Mouse (Mus musculus) thymus, postnatal 36 days (tissue): ENCODE data around the gene Cd200r2.
"Not testable (repeated sequence)": the region's sequence is repeated elsewhere in the genome, so short reads cannot be mapped to it uniquely, and the experiment has no call there.

Experiments used
- DNase-seq, 2 experiments: peaks; one replicate each; pipeline ENCODE4 v3.0.0; 2022; ENCODE audit warnings: mixed read lengths in 2 of 2

Gene Cd200r2

DNA sequence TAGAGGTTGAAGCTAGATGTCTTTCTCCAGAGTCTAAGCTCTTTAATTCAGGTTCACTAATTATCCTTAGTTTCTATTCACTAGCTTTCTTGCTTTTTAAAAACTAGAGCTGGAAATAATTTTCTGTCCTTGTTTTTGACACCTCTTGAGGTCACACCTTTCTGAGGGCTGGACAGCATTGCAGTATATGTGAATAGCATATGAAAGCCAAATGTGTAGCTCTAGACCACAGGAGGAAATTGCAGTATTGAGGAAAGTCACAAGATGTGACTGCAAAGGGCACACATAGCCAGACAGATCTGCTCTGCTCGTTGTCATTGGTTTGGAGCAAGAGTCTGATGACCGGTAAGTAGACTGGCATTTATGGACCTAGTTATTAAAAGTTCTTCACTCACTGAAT lies at the start of gene Cd200r2:
Gene Cd200r2 (plus strand): TSS at position 301 of the 400 bp plus-strand sequence.
- DNase-seq, result no peak

DNA sequence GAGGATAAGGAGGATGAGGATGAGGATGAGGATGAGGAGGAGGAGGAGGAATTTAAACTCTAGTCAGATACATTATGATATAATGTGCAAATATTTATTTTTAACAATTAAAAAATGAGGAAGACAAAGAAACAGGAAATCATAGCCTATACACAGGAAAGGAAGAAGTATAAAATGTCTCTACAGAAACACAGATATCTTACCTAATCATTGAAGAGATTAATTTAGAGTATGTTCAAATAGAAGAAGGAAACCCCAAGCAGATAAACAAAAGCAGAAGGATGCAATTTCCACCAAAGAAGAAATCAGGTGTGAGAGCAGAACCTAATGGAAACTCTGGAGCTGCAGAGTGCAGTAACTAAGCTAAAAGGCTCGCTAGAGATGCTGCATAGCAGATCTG lies 48.9 kb upstream of the Cd200r2 start:
- DNase-seq, result no peak

DNA sequence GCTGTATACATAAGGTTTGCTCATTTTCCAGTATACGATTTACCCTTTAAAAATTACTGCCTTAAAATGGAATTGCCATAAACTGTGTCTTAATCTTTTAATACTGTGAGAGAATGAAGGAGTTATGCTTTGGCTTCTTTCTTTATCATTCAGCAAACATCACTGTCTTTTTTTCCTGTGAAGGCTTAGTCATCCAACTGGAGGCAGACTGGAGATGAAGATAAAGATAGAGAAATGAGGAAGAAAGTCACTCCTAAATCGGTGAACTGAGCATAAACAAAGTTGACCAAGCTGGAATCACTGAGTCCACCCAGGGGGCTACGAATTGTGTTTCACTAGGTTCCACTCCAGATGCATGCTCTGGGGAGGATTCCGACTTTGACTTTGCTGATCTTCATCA lies 46.4 kb upstream of the Cd200r2 start:
- no peak for DNase-seq

DNA sequence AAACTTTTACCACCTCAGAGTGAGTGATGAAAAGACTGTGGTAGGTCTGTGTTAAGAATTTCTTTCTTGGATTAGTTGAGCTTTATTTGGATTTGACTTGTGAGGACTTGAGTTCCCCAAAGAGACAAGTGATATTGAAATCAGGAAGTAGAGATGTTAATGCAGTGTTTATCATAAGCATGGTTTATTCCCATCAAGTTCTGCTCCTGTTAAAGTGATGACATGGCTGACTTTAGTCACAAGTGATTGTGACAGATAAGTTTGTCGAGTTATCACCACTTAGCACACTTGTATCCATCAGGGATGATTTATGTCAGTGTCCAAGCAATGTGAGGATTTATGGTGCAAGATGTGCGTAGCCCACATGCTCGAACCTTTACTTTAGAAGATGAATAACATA lies 34.6 kb upstream of the Cd200r2 start:
- no peak for DNase-seq

DNA sequence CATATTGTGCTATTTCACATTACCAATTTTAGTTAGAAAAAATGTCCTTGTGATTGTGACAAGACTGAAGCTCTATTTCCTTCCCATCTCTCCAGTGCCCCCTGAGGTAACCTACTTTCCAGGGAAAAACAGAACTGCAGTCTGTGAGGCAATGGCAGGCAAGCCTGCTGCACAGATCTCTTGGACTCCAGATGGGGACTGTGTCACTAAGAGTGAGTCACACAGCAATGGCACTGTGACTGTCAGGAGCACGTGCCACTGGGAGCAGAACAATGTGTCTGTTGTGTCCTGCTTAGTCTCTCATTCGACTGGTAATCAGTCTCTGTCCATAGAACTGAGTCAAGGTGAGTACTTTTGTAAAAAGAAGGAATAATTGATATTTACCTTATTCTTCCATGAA lies 33.7 kb upstream of the Cd200r2 start:
- not testable (repeated sequence) for DNase-seq

DNA sequence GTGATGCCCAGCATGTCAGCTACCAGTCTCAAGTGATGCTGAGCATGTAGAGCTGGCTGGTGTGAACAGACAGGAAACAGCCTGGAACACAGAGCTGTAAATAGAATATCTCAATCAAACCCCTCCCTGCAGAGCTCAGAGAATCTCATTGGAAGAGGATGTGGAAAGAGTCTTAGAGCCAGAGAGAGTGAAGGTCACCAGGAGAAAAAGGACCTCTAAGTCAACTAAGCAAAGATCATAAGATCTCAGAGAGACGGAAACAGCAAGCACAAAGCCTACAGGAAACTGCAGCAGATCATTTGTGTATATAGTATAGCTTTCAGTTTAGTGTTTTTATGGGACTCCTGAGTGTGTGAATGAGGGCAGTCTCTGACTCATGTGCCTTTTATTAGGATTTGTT lies 8.3 kb downstream of the Cd200r2 start:
- DNase-seq, result no peak

DNA sequence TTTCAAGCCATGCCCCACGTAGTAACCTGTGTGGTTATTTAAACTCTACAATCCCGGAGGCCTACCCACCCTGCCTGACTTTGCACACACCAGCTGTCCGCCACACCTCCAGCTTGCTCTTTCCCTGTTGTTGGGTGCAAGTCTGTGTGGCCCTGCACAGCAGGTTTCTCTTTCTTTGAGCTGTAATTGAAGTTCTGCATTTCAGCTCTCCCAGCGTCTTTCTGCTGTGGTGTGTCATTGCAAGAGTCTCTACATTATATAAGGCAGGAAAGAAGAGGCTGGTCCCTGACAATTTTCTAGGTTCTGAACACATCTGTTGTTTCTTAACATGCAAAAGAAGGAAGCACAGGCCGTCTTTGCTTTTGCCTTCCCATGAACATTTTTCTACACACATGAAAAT lies 9.7 kb downstream of the Cd200r2 start:
- DNase-seq, result no peak

DNA sequence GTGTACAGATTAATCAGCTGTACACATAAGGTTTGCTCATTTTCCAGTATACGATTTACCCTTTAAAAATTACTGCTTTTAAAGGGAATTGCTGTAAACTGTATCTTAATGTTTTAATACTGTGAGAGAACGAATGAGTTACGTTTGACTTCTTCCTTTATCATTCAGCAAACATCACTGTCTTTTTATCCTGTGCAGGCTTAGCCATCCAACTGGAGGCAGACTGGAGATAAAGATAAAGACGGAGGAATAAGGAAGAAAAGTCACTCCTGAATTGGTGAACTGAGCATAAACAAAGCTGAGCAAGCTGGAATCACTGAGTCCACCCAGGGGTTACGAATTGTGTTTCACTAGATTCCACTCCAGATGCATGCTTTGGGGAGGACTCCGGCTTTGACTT lies 10.7 kb downstream of the Cd200r2 start:
- no peak for DNase-seq

DNA sequence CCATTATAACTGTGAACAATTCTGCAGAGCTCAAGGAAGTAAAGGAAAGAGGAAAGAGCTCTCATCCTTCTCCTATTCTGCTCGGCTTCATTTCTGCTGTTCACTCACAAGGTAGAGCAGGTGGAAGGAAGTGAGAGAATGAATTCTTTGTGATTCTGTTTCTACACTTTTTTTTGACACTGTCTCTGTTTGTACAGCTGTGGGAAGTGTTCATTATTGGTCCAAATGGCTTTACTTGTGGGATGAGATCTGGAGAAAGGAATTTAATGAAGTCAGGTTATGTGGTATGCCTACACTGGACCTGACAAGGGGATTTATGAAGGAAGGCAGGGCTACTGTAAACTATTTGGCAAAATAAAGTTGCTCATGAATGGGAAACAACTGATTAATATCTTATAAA lies 23.9 kb downstream of the Cd200r2 start:
- DNase-seq, result no peak

DNA sequence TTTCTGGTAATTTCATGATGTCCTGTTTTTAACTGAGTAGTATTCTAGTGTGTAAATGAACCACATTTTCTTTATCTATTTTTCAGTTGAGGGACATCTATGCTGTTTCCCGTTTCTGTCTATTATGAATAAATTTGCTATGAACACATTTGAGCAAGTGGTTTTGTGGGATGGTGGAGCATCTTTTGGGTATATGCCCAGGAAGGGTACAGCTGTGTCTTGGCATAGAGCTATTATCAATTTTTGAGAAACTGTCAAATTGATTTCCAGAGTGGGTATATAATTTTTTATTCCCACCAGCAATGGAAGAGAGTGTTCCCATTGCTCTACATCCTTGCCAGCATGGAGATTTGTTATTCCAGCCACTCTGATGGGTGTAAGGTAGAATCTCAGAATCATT lies 65.1 kb downstream of the Cd200r2 start:
- no peak for DNase-seq

DNA sequence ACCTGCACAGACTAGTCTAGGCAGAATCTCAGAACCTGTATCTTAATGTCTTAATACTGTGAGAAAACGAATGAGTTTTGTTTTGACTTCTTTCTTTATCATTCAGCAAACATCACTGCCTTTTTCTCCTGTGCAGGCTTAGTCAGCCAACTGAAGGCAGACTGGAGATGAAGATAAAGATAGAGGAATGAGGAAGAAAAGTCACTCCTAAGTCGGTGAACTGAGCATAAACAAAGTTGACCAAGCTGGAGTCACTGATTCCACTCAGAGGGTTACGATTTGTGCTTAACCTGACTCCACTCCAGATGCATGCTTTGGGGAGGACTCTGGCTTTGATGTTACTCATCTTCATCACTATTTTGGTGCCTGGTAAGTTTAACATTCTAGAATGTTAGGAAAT lies 76.6 kb downstream of the Cd200r2 start, which contains the start of gene Cd200r3:
Gene Cd200r3 (plus strand): TSS at position 211 of the 400 bp plus-strand sequence.
- DNase-seq, result no peak

DNA sequence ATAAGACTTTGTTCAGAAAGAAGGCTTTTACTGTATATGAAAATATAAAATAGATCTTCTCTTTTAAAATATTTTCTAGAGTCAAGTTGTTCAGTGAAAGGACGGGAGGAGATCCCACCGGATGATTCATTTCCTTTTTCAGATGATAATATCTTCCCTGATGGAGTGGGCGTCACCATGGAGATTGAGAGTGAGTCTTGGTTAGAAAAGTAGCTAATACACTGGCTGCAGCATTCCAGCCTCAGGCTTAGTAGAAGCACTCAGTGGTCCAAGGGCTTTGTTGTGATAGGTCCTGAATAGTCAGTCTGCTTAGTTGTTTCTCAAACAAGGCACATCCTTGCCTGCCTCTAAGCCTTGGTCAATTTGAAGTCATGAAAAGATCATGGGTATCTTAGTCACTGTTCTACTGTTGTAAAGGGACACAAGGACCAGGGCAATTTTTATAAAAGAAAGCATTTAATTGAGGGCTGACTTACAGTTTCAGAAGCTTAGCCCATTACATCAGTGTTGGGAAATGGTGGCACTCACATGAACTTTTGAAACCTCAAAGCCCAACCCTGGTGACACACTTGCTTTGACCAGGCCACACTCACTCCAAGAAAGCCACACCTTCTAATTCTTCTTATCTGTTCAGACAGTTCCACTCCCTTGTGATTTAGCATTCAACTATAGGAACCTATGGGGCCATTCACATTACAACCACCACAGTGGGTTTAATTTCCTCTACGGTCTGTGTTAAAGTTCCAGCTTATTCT lies 84.6 kb downstream of the Cd200r2 start:
- DNase-seq, result no peak

DNA sequence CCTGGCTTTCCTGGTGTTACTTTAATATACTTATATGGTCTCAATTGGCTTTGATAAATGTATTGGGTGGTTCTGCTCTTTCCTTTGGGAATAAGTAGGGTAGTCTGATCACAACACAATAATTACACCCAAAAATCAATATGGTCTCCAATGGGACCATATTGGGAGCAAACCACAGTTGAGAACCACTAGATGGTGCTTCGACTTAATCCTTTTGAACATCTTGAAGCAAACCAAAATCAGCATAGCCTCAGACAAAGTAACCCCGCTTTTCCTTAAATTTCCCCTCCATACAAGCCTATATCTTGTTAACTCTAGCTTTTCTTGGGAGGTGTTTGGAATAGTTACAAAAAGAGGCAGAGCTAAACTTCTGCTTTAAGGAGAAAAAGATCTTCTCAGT lies 95.4 kb downstream of the Cd200r2 start:
- DNase-seq, result no peak

DNA sequence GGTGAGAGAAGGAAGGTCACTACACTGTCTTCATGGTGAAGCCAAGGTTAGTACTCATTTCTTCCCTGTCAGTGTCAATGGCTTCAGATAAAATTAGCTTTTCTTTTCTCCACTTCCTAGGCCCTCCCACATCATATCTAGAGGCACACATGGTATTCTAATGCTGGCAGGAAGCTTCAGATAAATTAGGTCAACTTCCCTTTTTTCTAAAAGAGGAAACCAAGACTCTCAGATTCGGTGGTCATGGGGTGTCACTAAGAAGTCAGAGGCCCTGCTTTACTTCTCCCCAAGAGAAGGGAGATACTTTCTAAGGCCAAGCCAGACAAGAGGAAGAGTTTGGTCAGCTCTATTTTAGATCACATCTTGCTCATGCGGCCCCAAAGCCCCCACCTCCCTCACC lies 95.9 kb downstream of the Cd200r2 start:
- no peak for DNase-seq

DNA sequence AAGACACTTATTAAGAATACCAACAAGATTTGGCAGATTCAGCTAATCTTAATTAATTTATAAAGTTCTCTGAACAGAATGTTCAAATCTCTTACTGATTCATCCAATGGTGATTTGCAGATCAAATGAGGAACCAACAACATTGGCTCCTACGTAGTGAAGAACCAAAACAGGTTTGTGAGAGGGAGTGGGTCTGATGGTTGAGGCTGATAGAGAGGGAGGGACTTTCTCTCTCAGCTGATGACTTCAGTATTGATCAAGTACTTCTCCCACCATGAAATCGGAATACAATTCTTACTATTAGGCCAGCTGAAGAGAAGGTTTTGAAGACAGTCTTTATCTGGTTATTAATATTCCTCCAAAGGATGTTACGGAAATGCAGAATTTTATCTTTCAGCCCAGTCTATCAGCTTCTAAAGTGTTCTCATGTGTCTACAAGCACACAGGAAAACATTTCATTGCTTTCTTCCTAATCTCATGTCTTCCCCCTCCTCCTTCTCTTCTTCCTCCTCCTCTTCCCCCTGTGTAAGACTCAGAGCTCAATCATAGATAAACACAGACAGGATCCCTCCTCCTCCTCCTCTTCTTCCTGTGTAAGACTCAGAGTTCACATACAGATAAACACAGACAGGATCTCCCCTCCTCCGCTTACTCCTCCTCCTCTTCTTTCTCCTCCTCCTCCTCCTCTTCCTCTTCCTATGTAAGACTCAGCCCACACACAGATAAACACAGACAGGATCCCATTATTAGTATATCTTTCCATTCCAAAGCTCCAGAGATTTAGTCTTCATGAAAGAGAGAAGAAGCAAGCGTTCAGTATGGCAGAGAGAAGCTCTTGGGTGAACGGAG lies 97.9 kb downstream of the Cd200r2 start:
- DNase-seq, result no peak

DNA sequence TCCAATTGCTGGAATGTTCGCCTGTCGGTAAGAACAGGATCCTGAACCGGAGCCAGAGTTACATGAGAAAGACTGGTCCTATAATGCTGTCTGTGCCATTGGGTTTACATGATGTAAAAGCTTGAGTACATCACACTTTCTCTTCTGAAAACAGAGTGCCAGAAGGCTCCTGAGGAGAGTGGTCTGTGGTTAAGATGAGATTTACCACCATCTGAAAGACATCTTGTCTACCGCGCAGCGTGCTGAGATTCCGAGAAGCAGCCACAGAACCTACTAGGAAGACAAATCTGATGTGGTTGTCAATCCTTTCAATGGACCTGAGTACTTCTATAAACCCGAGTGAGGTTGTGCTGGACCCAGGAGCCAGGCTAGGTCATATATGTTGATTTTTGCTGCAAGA lies 98.5 kb downstream of the Cd200r2 start:
- DNase-seq, result peak in 1 of 2 experiments; percentile 4
